ENCODE assay signal across 8 mouse cellular contexts in genomic region chr1:36067611-36068010, GRCm38 (mm10). TPM values are rescaled to one million over a fixed set of nuclear protein-coding genes. Genes with fewer than 3 reads are reported as not detected.
A peak's percentile ranks its signal among the peaks of the same experiment; 100 is the strongest.
DNase-seq lines count a peak whose midpoint lies in the region; ATAC-seq lines count a peak whose summit lies in the region.

No protein-coding gene starts in this region.

- peak overlapping the region; percentile 75; the same call in 1 of the 2 replicates for H3K27ac ChIP-seq in lung, embryonic 15.5 days
- H3K27ac ChIP-seq in forebrain, embryonic 10.5 days: peak overlapping the region; percentile 88
- peak overlapping the region; percentile 82 for H3K27ac ChIP-seq in limb, embryonic 10.5 days
- 0 out of 2 replicates have a peak overlapping the region, but pooled peaks have one; percentile 49 for H3K27ac ChIP-seq in neural tube, embryonic 15.5 days (replicated peaks)

- ATAC-seq in lung, embryonic 15.5 days (ENCODE audit: borderline replicate concordance, extremely low read depth, low FRiP score, low TSS enrichment): no peak
- ATAC-seq in neural tube, embryonic 15.5 days (ENCODE audit: low FRiP score): 0 out of 2 replicates have a peak, but pooled peaks have one; percentile 0
- ATAC-seq in megakaryocyte progenitor cell, adult 5-6 weeks (replicated peaks; ENCODE audit: poor library complexity): no peak

- 24% methylated on average over 12 of the region's 12 CpGs for WGBS in lung, embryonic 15.5 days
- WGBS in forebrain, embryonic 10.5 days: 17% methylated on average over 12 of the region's 12 CpGs
- WGBS in limb, embryonic 10.5 days: 23% methylated on average over 12 of the region's 12 CpGs
- WGBS in neural tube, embryonic 15.5 days: 22% methylated on average over 12 of the region's 12 CpGs

- H3K9ac ChIP-seq in lung, embryonic 15.5 days: peak overlapping the region; percentile 45
- peak overlapping the region; percentile 55 for H3K9ac ChIP-seq in neural tube, embryonic 15.5 days (replicated peaks)

- no peaks in the 10 kb centered on the region for H3K36me3 ChIP-seq in lung, embryonic 15.5 days
- peaks cover 18% of the 10 kb centered on the region for H3K36me3 ChIP-seq in forebrain, embryonic 10.5 days (replicated peaks)
- 0 out of 2 replicates have a peak, but pooled peaks cover 4% of the 10 kb centered on the region for H3K36me3 ChIP-seq in limb, embryonic 10.5 days
- no peaks in the 10 kb centered on the region for H3K36me3 ChIP-seq in neural tube, embryonic 15.5 days

- no peaks in the 10 kb centered on the region for H3K9me3 ChIP-seq in lung, embryonic 15.5 days
- H3K9me3 ChIP-seq in forebrain, embryonic 10.5 days: no peaks in the 10 kb centered on the region
- no peaks in the 10 kb centered on the region for H3K9me3 ChIP-seq in limb, embryonic 10.5 days (replicated peaks)
- no peaks in the 10 kb centered on the region for H3K9me3 ChIP-seq in neural tube, embryonic 15.5 days (replicated peaks)

- H3K4me3 ChIP-seq in lung, embryonic 15.5 days: peak overlapping the region; percentile 85
- H3K4me3 ChIP-seq in forebrain, embryonic 10.5 days: peak overlapping the region; percentile 77
- H3K4me3 ChIP-seq in limb, embryonic 10.5 days: peak overlapping the region; percentile 62
- peak overlapping the region; percentile 88 for H3K4me3 ChIP-seq in neural tube, embryonic 15.5 days (replicated peaks)

- H3K27me3 ChIP-seq in lung, embryonic 15.5 days: no peaks in the 10 kb centered on the region
- peaks cover 49% of the 10 kb centered on the region for H3K27me3 ChIP-seq in forebrain, embryonic 10.5 days (ENCODE audit: poor library complexity, severe bottlenecking)
- peaks cover 33% of the 10 kb centered on the region for H3K27me3 ChIP-seq in limb, embryonic 10.5 days (ENCODE audit: low read depth, poor library complexity, severe bottlenecking)
- no peaks in the 10 kb centered on the region for H3K27me3 ChIP-seq in neural tube, embryonic 15.5 days (replicated peaks)

- H3K4me1 ChIP-seq in lung, embryonic 15.5 days: peaks cover 55% of the 10 kb centered on the region
- H3K4me1 ChIP-seq in forebrain, embryonic 10.5 days: peaks cover 85% of the 10 kb centered on the region
- H3K4me1 ChIP-seq in limb, embryonic 10.5 days: peaks cover 59% of the 10 kb centered on the region
- peaks cover 66% of the 10 kb centered on the region for H3K4me1 ChIP-seq in neural tube, embryonic 15.5 days

- peak overlapping the region; percentile 96 for H3K4me2 ChIP-seq in lung, embryonic 15.5 days
- peak overlapping the region; percentile 87 for H3K4me2 ChIP-seq in neural tube, embryonic 15.5 days

- no peak for DNase-seq in lung, postnatal 4 days
- no peak for DNase-seq in forebrain, embryonic 10.5 days (ENCODE audit: extremely low spot score, low spot score)
- DNase-seq in limb, embryonic 10.5 days (ENCODE audit: low spot score): no peak
- no peak for DNase-seq in thymus, postnatal 4 days
- DNase-seq in kidney, postnatal 36 days: no peak

RNA-seq across cellular contexts. Expression of gene Hs6st1, which starts 0.6 kb away (rescaled TPM):
- polyA plus RNA-seq in lung, embryonic 15.5 days (2015; fragmentation: Nextera tagmentation; extraction: Ambion mirVana): 11.7 and 12.7 TPM in 2 replicates
- polyA plus RNA-seq in forebrain, embryonic 10.5 days (2016; fragmentation: Nextera tagmentation; extraction: Ambion mirVana): 4.2 TPM in 2 replicates
- polyA plus RNA-seq in limb, embryonic 10.5 days (2016; fragmentation: Nextera tagmentation; extraction: Ambion mirVana): 3.0 and 3.6 TPM in 2 replicates
- 11.7 and 24.1 TPM in 2 replicates for polyA plus RNA-seq in neural tube, embryonic 15.5 days (2015; fragmentation: Nextera tagmentation; extraction: Ambion mirVana)
- 12.6 and 17.7 TPM in 2 replicates for total RNA-seq in megakaryocyte progenitor cell, adult 5-6 weeks (2015)
- total RNA-seq in megakaryocyte progenitor cell, adult 5-6 weeks (2017): 7.3 and 10.0 TPM in 2 replicates
